In the genomic region with DNA sequence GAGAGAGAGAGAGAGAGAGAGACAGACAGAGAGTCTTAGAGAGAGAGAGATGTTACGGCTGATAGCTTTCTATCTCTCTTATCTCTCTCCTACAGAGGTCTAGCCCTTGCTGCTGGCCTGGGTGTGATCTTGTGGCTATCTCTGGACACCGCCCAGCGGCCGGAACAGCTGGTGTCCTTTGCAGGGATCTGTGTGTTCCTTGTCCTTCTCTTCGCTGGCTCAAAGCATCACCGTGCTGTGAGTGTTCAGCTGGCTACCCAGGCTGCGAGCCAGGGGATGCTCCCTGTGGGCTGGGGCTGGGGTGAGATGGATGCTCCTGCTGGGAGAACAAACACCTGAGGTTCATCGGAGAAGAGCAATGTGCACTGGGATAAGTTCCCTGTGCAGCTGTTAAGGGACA, we compare ENCODE assay signal across 15 mouse cellular contexts. TPM values are rescaled to one million over a fixed set of nuclear protein-coding genes. Genes with fewer than 3 reads are reported as not detected.
DNase-seq lines count a peak whose midpoint lies in the region; ATAC-seq and TF ChIP-seq lines count a peak whose summit lies in the region.
"Had no signal": no experiment of that assay in that cellular context is flagged by ENCODE, and none has a peak within 500 bp of the region (broad histone marks: within the 10 kb centered on the region; RNA-seq: fewer than 3 reads in every experiment).

No protein-coding gene starts in this region.

- H3K27ac ChIP-seq in kidney, adult 2 months (ENCODE audit: insufficient read depth, low read depth, low read length) = no peak overlapping the region
- no peak overlapping the region for H3K27ac ChIP-seq in kidney, embryonic 15.5 days
- peak overlapping the region; percentile 64 for H3K27ac ChIP-seq in heart, embryonic 11.5 days (ENCODE audit: low read depth, low read length)
- peak overlapping the region; percentile 81 for H3K27ac ChIP-seq in liver, embryonic 15.5 days (replicated peaks)
- H3K27ac ChIP-seq: heart, embryonic 15.5 days had no signal

- TF ChIP-seq POLR2A in kidney, adult 2 months (IDR thresholded peaks at IDR 0.05; ENCODE audit: low read depth, low read length) = no peak

- H3K4me2 ChIP-seq in kidney, embryonic 15.5 days = no peak overlapping the region
- H3K4me2 ChIP-seq in heart, embryonic 11.5 days = peak overlapping the region; percentile 40
- peak overlapping the region; percentile 60 for H3K4me2 ChIP-seq in liver, embryonic 15.5 days
- H3K4me2 ChIP-seq: heart, embryonic 15.5 days had no signal

- no peak overlapping the region for H3K9ac ChIP-seq in kidney, embryonic 15.5 days
- H3K9ac ChIP-seq in heart, embryonic 11.5 days (ENCODE audit: low read depth, low read length) = no peak overlapping the region
- 0 out of 2 replicates have a peak overlapping the region, but pooled peaks have one; percentile 1 for H3K9ac ChIP-seq in liver, embryonic 15.5 days
- H3K9ac ChIP-seq: heart, embryonic 15.5 days had no signal

- peak; percentile 40 for DNase-seq in kidney, adult 2 months
- no peak for DNase-seq in neural tube, embryonic 10.5 days (ENCODE audit: extremely low spot score, low spot score)
- DNase-seq in Muller cell, postnatal 12 days (ENCODE audit: inconsistent ontology term) = no peak
- no peak for DNase-seq in layer of hippocampus, postnatal 10 days (ENCODE audit: low spot score in 2 of 2)
- DNase-seq: adrenal gland, postnatal 25 days; spleen, adult 18-20 months; thymus, postnatal 36 days had no signal

- no peaks in the 10 kb centered on the region for H3K36me3 ChIP-seq in kidney, adult 2 months (ENCODE audit: control insufficient read depth, insufficient read depth, low read length)
- no peaks in the 10 kb centered on the region for H3K36me3 ChIP-seq in kidney, embryonic 15.5 days
- H3K36me3 ChIP-seq in heart, embryonic 11.5 days (ENCODE audit: control insufficient read depth, insufficient read depth, low read length) = no peaks in the 10 kb centered on the region
- H3K36me3 ChIP-seq in liver, embryonic 15.5 days (replicated peaks) = no peaks in the 10 kb centered on the region
- H3K36me3 ChIP-seq: heart, embryonic 15.5 days had no signal

- 60% methylated on average over 8 of the region's 8 CpGs for WGBS in kidney, adult 2 months
- WGBS in kidney, embryonic 15.5 days = 64% methylated on average over 8 of the region's 8 CpGs
- 59% methylated on average over 8 of the region's 8 CpGs for WGBS in heart, embryonic 11.5 days (ENCODE audit: insufficient replicate concordance)
- 43% methylated on average over 8 of the region's 8 CpGs for WGBS in liver, embryonic 15.5 days (ENCODE audit: insufficient replicate concordance)

- peaks cover 19% of the 10 kb centered on the region for H3K4me1 ChIP-seq in kidney, adult 2 months (ENCODE audit: control insufficient read depth, insufficient read depth, low read length)
- peaks cover 25% of the 10 kb centered on the region for H3K4me1 ChIP-seq in kidney, embryonic 15.5 days
- H3K4me1 ChIP-seq in heart, embryonic 11.5 days (ENCODE audit: control insufficient read depth, insufficient read depth, low read length) = peaks cover 9% of the 10 kb centered on the region
- peaks cover 44% of the 10 kb centered on the region for H3K4me1 ChIP-seq in liver, embryonic 15.5 days (replicated peaks)

- ATAC-seq in kidney, embryonic 15.5 days (replicated peaks; ENCODE audit: low FRiP score) = no peak
- peak; percentile 79 for ATAC-seq in erythroid progenitor cell, adult 5-6 weeks (replicated peaks; ENCODE audit: low FRiP score, poor library complexity, severe bottlenecking)
- peak; percentile 88 for ATAC-seq in heart, embryonic 11.5 days (replicated peaks; ENCODE audit: insufficient number of reproducible peaks, low FRiP score, low TSS enrichment)
- ATAC-seq in liver, embryonic 15.5 days (ENCODE audit: insufficient read depth) = peak; percentile 82

- no peak overlapping the region for H3K4me3 ChIP-seq in kidney, adult 2 months (ENCODE audit: insufficient read depth, low read depth, low read length)
- no peak overlapping the region for H3K4me3 ChIP-seq in kidney, embryonic 15.5 days (replicated peaks)
- H3K4me3 ChIP-seq in heart, embryonic 11.5 days (ENCODE audit: low read depth, low read length) = peak overlapping the region; percentile 10; the same call in 1 of the 2 replicates
- peak overlapping the region; percentile 20; the same call in 1 of the 2 replicates for H3K4me3 ChIP-seq in liver, embryonic 15.5 days (replicated peaks)
- H3K4me3 ChIP-seq: heart, embryonic 15.5 days had no signal

- no peaks in the 10 kb centered on the region for H3K27me3 ChIP-seq in kidney, adult 2 months (replicated peaks; ENCODE audit: control insufficient read depth, insufficient read depth, low read length)
- no peaks in the 10 kb centered on the region for H3K27me3 ChIP-seq in kidney, embryonic 15.5 days
- no peaks in the 10 kb centered on the region for H3K27me3 ChIP-seq in heart, embryonic 11.5 days (ENCODE audit: control insufficient read depth, insufficient read depth, low read length)
- H3K27me3 ChIP-seq in liver, embryonic 15.5 days = no peaks in the 10 kb centered on the region
- H3K27me3 ChIP-seq: heart, embryonic 15.5 days had no signal

- no peak for TF ChIP-seq CTCF in kidney, adult 2 months (conservative IDR thresholded peaks at IDR 0.05; ENCODE audit: insufficient read depth, insufficient read length, low read depth, low read length)

- no peaks in the 10 kb centered on the region for H3K9me3 ChIP-seq in kidney, embryonic 15.5 days (replicated peaks)
- peaks cover 5% of the 10 kb centered on the region; the same call in 1 of the 2 replicates for H3K9me3 ChIP-seq in heart, embryonic 11.5 days (replicated peaks; ENCODE audit: control insufficient read depth, low read length)
- no peaks in the 10 kb centered on the region for H3K9me3 ChIP-seq in liver, embryonic 15.5 days (replicated peaks)
- H3K9me3 ChIP-seq: heart, embryonic 15.5 days had no signal

RNA-seq across cellular contexts. Expression of gene Slc28a1, which starts 10.2 kb away (rescaled TPM):
- 18.8 and 21.9 TPM in 2 replicates for polyA plus RNA-seq in kidney, adult 2 months (2012; rRNA removed)
- polyA plus RNA-seq in kidney, embryonic 15.5 days (2015; fragmentation: Nextera tagmentation; extraction: Ambion mirVana) = 0.13 and 0.49 TPM in 2 replicates
- not detected in 2 replicates for total RNA-seq in erythroid progenitor cell, adult 5-6 weeks (2015; ENCODE audit: low replicate concordance)
- total RNA-seq in erythroid progenitor cell, adult 5-6 weeks (2017; ENCODE audit: low replicate concordance) = not detected in 2 replicates
- 0.07 and 0.14 TPM in 2 replicates for polyA plus RNA-seq in heart, embryonic 11.5 days (2014; fragmentation: Nextera tagmentation; extraction: Ambion mirVana)
- polyA plus RNA-seq in liver, embryonic 15.5 days (2015; fragmentation: Nextera tagmentation; extraction: Ambion mirVana) = 1.0 and 1.1 TPM in 2 replicates
- not detected for total RNA-seq in layer of hippocampus, postnatal 10 days (2021)
- total RNA-seq: common myeloid progenitor, adult 5-6 weeks had no signal
- polyA plus RNA-seq: lung, embryonic 16.5 days; midbrain, embryonic 14.5 days had no signal

Comparison
In these comparisons a context has a peak if more than half of its experiments do, and no peak if none do; other contexts are left out.
1. H3K27ac ChIP-seq: peak in heart, embryonic 11.5 days (single experiment) and liver, embryonic 15.5 days (single experiment); none in kidney, adult 2 months (single experiment) and kidney, embryonic 15.5 days (single experiment).
2. H3K4me3 ChIP-seq: peak in heart, embryonic 11.5 days (single experiment) and liver, embryonic 15.5 days (single experiment); none in kidney, adult 2 months (single experiment) and kidney, embryonic 15.5 days (single experiment).